Mouse (Mus musculus) MEL (cell line): ENCODE data around the gene Pfkfb3. TPM values are rescaled to one million over a fixed set of nuclear protein-coding genes. Genes with fewer than 3 reads are reported as not detected.

Source experiments
- DNase-seq: peaks from one replicate; pipeline ENCODE4 v3.0.0; 2011; ENCODE audit warnings: low read depth, low spot score
- H3K27ac ChIP-seq: 2 replicates; pipeline ENCODE4 v1.5.1; 2012; ENCODE audit warnings: low read depth, mild to moderate bottlenecking, control low read depth, low read length, moderate library complexity; ENCODE audit not compliant: control insufficient read depth
- H3K27me3 ChIP-seq, 2 experiments: fragments of 150-350 bp in 1 of 2; sonication (generic) in 1 of 2; 2 replicates each; pipeline ENCODE4 v1.6.1; 2012; ENCODE audit warnings: low read length in 2 of 2, mild to moderate bottlenecking in 2 of 2, improper control_type of control experiment in 1 of 2, moderate library complexity in 1 of 2; ENCODE audit not compliant: insufficient read depth in 2 of 2, control insufficient read depth in 1 of 2
- H3K36me3 ChIP-seq, 2 experiments: 2 replicates each; pipeline ENCODE4 v1.6.1; 2012 to 2014; ENCODE audit warnings: low read length in 2 of 2, improper control_type of control experiment in 1 of 2, inconsistent platforms in 1 of 2, mild to moderate bottlenecking in 1 of 2; ENCODE audit not compliant: insufficient read depth in 2 of 2, control insufficient read depth in 1 of 2
- H3K4me1 ChIP-seq, 2 experiments: fragments of 150-350 bp in 1 of 2; sonication (generic) in 1 of 2; 2 replicates each; pipeline ENCODE4 v1.6.1; 2012; ENCODE audit warnings: low read length in 2 of 2, improper control_type of control experiment in 1 of 2, mild to moderate bottlenecking in 1 of 2; ENCODE audit not compliant: insufficient read depth in 2 of 2, control insufficient read depth in 1 of 2
- H3K4me3 ChIP-seq, 2 experiments: fragments of 150-350 bp in 1 of 2; sonication (generic) in 1 of 2; 2 replicates each; pipeline ENCODE4 v1.5.1; 2012; ENCODE audit warnings: low read depth in 2 of 2, low read length in 2 of 2, mild to moderate bottlenecking in 2 of 2, moderate library complexity in 2 of 2, control low read depth in 1 of 2, improper control_type of control experiment in 1 of 2; ENCODE audit not compliant: control insufficient read depth in 1 of 2, insufficient read depth in 1 of 2
- H3K79me2 ChIP-seq: 2 replicates; pipeline ENCODE4 v1.6.1; 2012; ENCODE audit warnings: mild to moderate bottlenecking, low read length, moderate library complexity; ENCODE audit not compliant: control insufficient read depth, poor library complexity, insufficient read depth
- H3K9ac ChIP-seq: 2 replicates; pipeline ENCODE4 v1.6.1; 2012; ENCODE audit warnings: low read depth, mild to moderate bottlenecking, control low read depth, low read length, moderate library complexity; ENCODE audit not compliant: control insufficient read depth, poor library complexity, severe bottlenecking
- H3K9me3 ChIP-seq: fragments of 150-350 bp; sonication (generic); replicated peaks from 2 replicates; pipeline ENCODE4 v1.6.1; 2012; ENCODE audit warnings: mild to moderate bottlenecking, low read length, improper control_type of control experiment, moderate library complexity; ENCODE audit not compliant: insufficient read depth
- CHD2 ChIP-seq: IDR thresholded peaks from 2 replicates; pipeline ENCODE4 v1.6.1; 2011; ENCODE audit warnings: low read length, improper control_type of control experiment
- CTCF ChIP-seq, 3 experiments: IDR thresholded peaks in 2 of 3; conservative IDR thresholded peaks in 1 of 3; 2 replicates each; pipeline ENCODE4 v1.5.1; 2011 to 2012; ENCODE audit warnings: low read length in 3 of 3, low read depth in 2 of 3, mild to moderate bottlenecking in 2 of 3, improper control_type of control experiment in 1 of 3, inconsistent platforms in 1 of 3, mixed read lengths in 1 of 3, moderate library complexity in 1 of 3; ENCODE audit not compliant: control insufficient read depth in 1 of 3, insufficient read depth in 1 of 3, poor library complexity in 1 of 3, severe bottlenecking in 1 of 3
- ELF1 ChIP-seq: IDR thresholded peaks from 2 replicates; pipeline ENCODE4 v1.6.1; 2014; ENCODE audit warnings: low read depth, mild to moderate bottlenecking, inconsistent platforms, low read length, improper control_type of control experiment, moderate library complexity
- EP300 ChIP-seq, 2 experiments: IDR thresholded peaks; 2 replicates each; pipeline ENCODE4 v1.6.1; 2011; ENCODE audit warnings: improper control_type of control experiment in 2 of 2, low read length in 2 of 2, low read depth in 1 of 2, mild to moderate bottlenecking in 1 of 2
- GABPA ChIP-seq: IDR thresholded peaks from 2 replicates; pipeline ENCODE4 v1.6.1; 2012; ENCODE audit warnings: low read depth, mild to moderate bottlenecking, inconsistent platforms, low read length, improper control_type of control experiment, moderate library complexity
- HCFC1 ChIP-seq: IDR thresholded peaks from 2 replicates; pipeline ENCODE4 v1.6.1; 2012; ENCODE audit warnings: low read depth, mild to moderate bottlenecking, inconsistent platforms, low read length, improper control_type of control experiment, moderate library complexity
- JUND ChIP-seq: IDR thresholded peaks from 2 replicates; pipeline ENCODE4 v1.6.1; 2011; ENCODE audit warnings: low read depth, mild to moderate bottlenecking, improper control_type of control experiment, low read length
- MAX ChIP-seq: IDR thresholded peaks from 2 replicates; pipeline ENCODE4 v1.6.1; 2011; ENCODE audit warnings: low read length, improper control_type of control experiment
- MYC ChIP-seq: IDR thresholded peaks from 2 replicates; pipeline ENCODE4 v1.6.1; 2011; ENCODE audit warnings: low read depth, mild to moderate bottlenecking, low read length, improper control_type of control experiment, moderate library complexity
- NELFE ChIP-seq: IDR thresholded peaks from 2 replicates; pipeline ENCODE4 v1.6.1; 2011; ENCODE audit warnings: low read depth, low read length, improper control_type of control experiment
- POLR2A ChIP-seq, 2 experiments: IDR thresholded peaks; 2 replicates each; pipeline ENCODE4 v1.6.1; 2011 to 2012; ENCODE audit warnings: low read length in 2 of 2, mild to moderate bottlenecking in 2 of 2, control low read depth in 1 of 2, improper control_type of control experiment in 1 of 2, low read depth in 1 of 2, moderate library complexity in 1 of 2; ENCODE audit not compliant: control insufficient read depth in 1 of 2, insufficient read depth in 1 of 2, poor library complexity in 1 of 2
- POLR2AphosphoS2 ChIP-seq: IDR thresholded peaks from 2 replicates; pipeline ENCODE4 v1.6.1; 2011; ENCODE audit warnings: low read length, improper control_type of control experiment
- SIN3A ChIP-seq: IDR thresholded peaks from 2 replicates; pipeline ENCODE4 v1.6.1; 2012; ENCODE audit warnings: low read length, improper control_type of control experiment, inconsistent platforms
- TBP ChIP-seq: IDR thresholded peaks from 2 replicates; pipeline ENCODE4 v1.8.0; 2011; ENCODE audit warnings: low read depth, low read length, improper control_type of control experiment
- USF1 ChIP-seq: IDR thresholded peaks from 2 replicates; pipeline ENCODE4 v1.6.1; 2014; ENCODE audit warnings: low read depth, mild to moderate bottlenecking, inconsistent platforms, low read length, improper control_type of control experiment, moderate library complexity
- USF2 ChIP-seq, 2 experiments: IDR thresholded peaks; 2 replicates each; pipeline ENCODE4 v1.6.1; 2011 to 2012; ENCODE audit warnings: improper control_type of control experiment in 2 of 2, low read length in 2 of 2, borderline replicate concordance in 1 of 2, inconsistent platforms in 1 of 2, low read depth in 1 of 2, mild to moderate bottlenecking in 1 of 2; ENCODE audit not compliant: insufficient read depth in 1 of 2
- ZC3H11A ChIP-seq: IDR thresholded peaks from 2 replicates; pipeline ENCODE4 v1.6.1; 2012; ENCODE audit warnings: low read depth, mild to moderate bottlenecking, inconsistent platforms, low read length, improper control_type of control experiment
- ZKSCAN1 ChIP-seq: IDR thresholded peaks from 2 replicates; pipeline ENCODE4 v1.6.1; 2012; ENCODE audit warnings: low read depth, mild to moderate bottlenecking, inconsistent platforms, low read length, improper control_type of control experiment, moderate library complexity
- polyA plus RNA-seq, 2 experiments: library from polyadenylated mRNA; stranded (reverse) in 1 of 2; unstranded in 1 of 2; fragments of >175 nt in 1 of 2; fragments of >200 nt in 1 of 2; gene quantifications; 2 replicates each; pipeline versions ENCODE4 v1.2.1 to v1.2.4; 2012; ENCODE audit warnings: low replicate concordance in 2 of 2, low read depth in 1 of 2; ENCODE audit not compliant: insufficient read length in 2 of 2, insufficient read depth in 1 of 2, missing spikeins in 1 of 2
- total RNA-seq: library from RNA; depleted of rRNA; stranded (reverse); fragments of 300-350 nt; gene quantifications from 2 replicates; pipeline ENCODE4 v1.2.3, GENCODE M21; 2012

The Pfkfb3 gene
- total and polyA plus RNA-seq, 3 experiments = 9.9 to 13.8 TPM; not detected in 1

GRCm38 (mm10) chr2:11573684-11574083 lies 19.8 kb upstream of the Pfkfb3 start:
- no peaks in the 10 kb centered on the region; a peak in 1 of 4 replicates for H3K27me3 ChIP-seq
- DNase-seq = no peak
- no peak for TF ChIP-seq HCFC1
- TF ChIP-seq ELF1 = no peak
- TF ChIP-seq ZC3H11A = no peak
- TF ChIP-seq JUND = no peak
- TF ChIP-seq EP300 (IDR thresholded peaks at IDR 0.05; ENCODE audit: low read depth in 1 of 2, low read length in 2 of 2) = no peak
- no peak for TF ChIP-seq USF1
- TF ChIP-seq POLR2A (IDR thresholded peaks at IDR 0.05; ENCODE audit: control insufficient read depth in 1 of 2, insufficient read depth in 1 of 2, low read depth in 1 of 2, low read length in 2 of 2, poor library complexity in 1 of 2) = no peak
- no peak for TF ChIP-seq ZKSCAN1
- no peak for TF ChIP-seq NELFE
- no peak for TF ChIP-seq CHD2
- TF ChIP-seq USF2 (IDR thresholded peaks at IDR 0.05; ENCODE audit: borderline replicate concordance in 1 of 2, insufficient read depth in 1 of 2, low read depth in 1 of 2, low read length in 2 of 2) = no peak
- no peak for TF ChIP-seq GABPA
- TF ChIP-seq CTCF (IDR thresholded peaks at IDR 0.05 in 2 of 3, conservative IDR thresholded peaks at IDR 0.05 in 1 of 3; ENCODE audit: control insufficient read depth in 1 of 3, insufficient read depth in 1 of 3, low read depth in 2 of 3, low read length in 3 of 3, poor library complexity in 1 of 3, severe bottlenecking in 1 of 3) = no peak
- TF ChIP-seq POLR2AphosphoS2 = no peak
- no peak for TF ChIP-seq MAX
- TF ChIP-seq TBP = no peak
- no peak for TF ChIP-seq MYC
- no peak overlapping the region for H3K4me3 ChIP-seq
- H3K36me3 ChIP-seq = no peaks in the 10 kb centered on the region
- no peaks in the 10 kb centered on the region for H3K9me3 ChIP-seq
- no peaks in the 10 kb centered on the region for H3K79me2 ChIP-seq
- no peaks in the 10 kb centered on the region for H3K4me1 ChIP-seq
- H3K9ac ChIP-seq = no peak overlapping the region
- no peak overlapping the region for H3K27ac ChIP-seq

GRCm38 (mm10) chr2:11571004-11571535 lies 17.2 kb upstream of the Pfkfb3 start:
- no peak for TF ChIP-seq SIN3A
- 0 out of 6 replicates have a peak, but pooled peaks of 1 of the 3 experiments have one; percentile 6 for TF ChIP-seq CTCF (IDR thresholded peaks at IDR 0.05 in 2 of 3, conservative IDR thresholded peaks at IDR 0.05 in 1 of 3; ENCODE audit: control insufficient read depth in 1 of 3, insufficient read depth in 1 of 3, low read depth in 2 of 3, low read length in 3 of 3, poor library complexity in 1 of 3, severe bottlenecking in 1 of 3)
- TF ChIP-seq, all 39 proteins: peak for 1
- H3K4me1 ChIP-seq = no peaks in the 10 kb centered on the region
- H3K79me2 ChIP-seq = no peaks in the 10 kb centered on the region

More at GRCm38 (mm10) chr2:11571004-11571535, 17.2 kb upstream of the Pfkfb3 start:
- H3K9me3 ChIP-seq = no peaks in the 10 kb centered on the region
- H3K27ac ChIP-seq = no peak overlapping the region
- no peaks in the 10 kb centered on the region; a peak in 1 of 4 replicates for H3K27me3 ChIP-seq
- no peaks in the 10 kb centered on the region; a peak in 1 of 4 replicates for H3K36me3 ChIP-seq
- DNase-seq = no peak
- H3K9ac ChIP-seq = no peak overlapping the region
- H3K4me3 ChIP-seq = no peak overlapping the region
